Mouse (Mus musculus) liver, embryonic 15.5 days (tissue): ENCODE data around the gene Rusc2. TPM values are rescaled to one million over a fixed set of nuclear protein-coding genes. Genes with fewer than 3 reads are reported as not detected.
A peak's percentile ranks its signal among the peaks of the same experiment; 100 is the strongest.

Experiments
- ATAC-seq: fragments of 200-750 bp; cut with Nextera tagmentation; 2 replicates; pipeline ENCODE4 v1.8.0; 2017; ENCODE audit warnings: moderate number of reproducible peaks, mild to moderate bottlenecking, moderate library complexity; ENCODE audit not compliant: insufficient read depth
- H3K27ac ChIP-seq: fragments of 300-500 bp; sonication (generic); replicated peaks from 2 replicates; pipeline ENCODE4 v1.5.1; 2015; ENCODE audit warnings: mild to moderate bottlenecking, inconsistent platforms
- H3K27me3 ChIP-seq: fragments of 300-500 bp; sonication (generic); 2 replicates; pipeline ENCODE4 v1.6.1; 2015; ENCODE audit warnings: mild to moderate bottlenecking, inconsistent platforms
- H3K36me3 ChIP-seq: fragments of 300-500 bp; sonication (generic); replicated peaks from 2 replicates; pipeline ENCODE4 v1.6.1; 2015; ENCODE audit warnings: moderate library complexity, mild to moderate bottlenecking, inconsistent platforms
- H3K4me1 ChIP-seq: fragments of 300-500 bp; sonication (generic); replicated peaks from 2 replicates; pipeline ENCODE4 v1.6.1; 2015; ENCODE audit warnings: inconsistent platforms
- H3K4me2 ChIP-seq: fragments of 300-500 bp; sonication (generic); 2 replicates; pipeline ENCODE4 v1.6.1; 2015; ENCODE audit warnings: moderate library complexity, mild to moderate bottlenecking, inconsistent platforms
- H3K4me3 ChIP-seq: fragments of 300-500 bp; sonication (generic); replicated peaks from 2 replicates; pipeline ENCODE4 v1.5.1; 2015; ENCODE audit warnings: mild to moderate bottlenecking, inconsistent platforms
- H3K9ac ChIP-seq: fragments of 300-500 bp; sonication (generic); 2 replicates; pipeline ENCODE4 v1.6.1; 2015; ENCODE audit warnings: moderate library complexity, mild to moderate bottlenecking, inconsistent platforms
- H3K9me3 ChIP-seq: fragments of 300-500 bp; sonication (generic); replicated peaks from 2 replicates; pipeline ENCODE4 v1.6.1; 2016; ENCODE audit warnings: inconsistent platforms
- WGBS: fragments of 180-500 bp; shearing (Covaris S2); methylation state at CpG from one replicate; pipeline ENCODE4 v1.1.7; 2015; ENCODE audit warnings: mixed read lengths; ENCODE audit not compliant: insufficient replicate concordance; 5-methylcytosine and 5-hydroxymethylcytosine counted together
- polyA plus RNA-seq: library from polyadenylated mRNA; unstranded; fragments of >200 nt; fragmentation: Nextera tagmentation; extraction: Ambion mirVana; gene quantifications from 2 replicates; pipeline ENCODE4 v1.2.1, GENCODE M21; 2015

The Rusc2 gene
- polyA plus RNA-seq, 1 experiment from 2014 or later, result 1.4 TPM

GRCm38 (mm10) chr4:43418450-43418849 lies 36.7 kb downstream of the Rusc2 start:
- no peak overlapping the region for H3K4me2 ChIP-seq
- ATAC-seq, result no peak
- no peaks in the 10 kb centered on the region for H3K9me3 ChIP-seq
- H3K27me3 ChIP-seq, result no peaks in the 10 kb centered on the region
- H3K36me3 ChIP-seq, result 0 out of 2 replicates have a peak, but pooled peaks cover 6% of the 10 kb centered on the region
- no peak overlapping the region for H3K9ac ChIP-seq
- 58% methylated on average over 4 of the region's 4 CpGs for WGBS
- peaks cover 10% of the 10 kb centered on the region; the same call in 1 of the 2 replicates for H3K4me1 ChIP-seq
- H3K4me3 ChIP-seq, result no peak overlapping the region
- H3K27ac ChIP-seq, result no peak overlapping the region

- 60% methylated on average over 15 of the region's 15 CpGs for WGBS
- H3K9me3 ChIP-seq, result no peaks in the 10 kb centered on the region
- no peak overlapping the region for H3K27ac ChIP-seq
- peaks cover 10% of the 10 kb centered on the region; the same call in 1 of the 2 replicates for H3K4me1 ChIP-seq
- H3K4me3 ChIP-seq, result no peak overlapping the region
- peaks cover 1% of the 10 kb centered on the region; the same call in 1 of the 2 replicates for H3K27me3 ChIP-seq
- no peak overlapping the region for H3K4me2 ChIP-seq
- no peak overlapping the region for H3K9ac ChIP-seq
- ATAC-seq, result no peak
- 0 out of 2 replicates have a peak, but pooled peaks cover 6% of the 10 kb centered on the region for H3K36me3 ChIP-seq
These were observed 37.3 kb downstream of the Rusc2 start for GRCm38 (mm10) chr4:43418973-43419656.

- Histone ChIP-seq H3K4me1 (peaks cover 10% of the 10 kb centered on the region; the same call in 1 of the 2 replicates), H3K27ac (no peak overlapping the region), H3K9me3 (no peaks in the 10 kb centered on the region), H3K27me3 (peaks cover 9% of the 10 kb centered on the region), H3K4me2 (no peak overlapping the region), H3K36me3 (0 out of 2 replicates have a peak, but pooled peaks cover 9% of the 10 kb centered on the region), H3K9ac (no peak overlapping the region), H3K4me3 (no peak overlapping the region)
- no peak for ATAC-seq
- WGBS, result 36% methylated on average over 9 of the region's 9 CpGs
These were observed 38.1 kb downstream of the Rusc2 start for GRCm38 (mm10) chr4:43419801-43420281.

- H3K4me2 ChIP-seq, result no peak overlapping the region
- H3K4me3 ChIP-seq, result no peak overlapping the region
- H3K9ac ChIP-seq, result no peak overlapping the region
- peaks cover 10% of the 10 kb centered on the region; the same call in 1 of the 2 replicates for H3K4me1 ChIP-seq
- no peak for ATAC-seq
- H3K27me3 ChIP-seq, result peaks cover 13% of the 10 kb centered on the region
- 0 out of 2 replicates have a peak, but pooled peaks cover 9% of the 10 kb centered on the region for H3K36me3 ChIP-seq
- no peaks in the 10 kb centered on the region for H3K9me3 ChIP-seq
- WGBS, result 3% methylated on average over 6 of the region's 6 CpGs
- no peak overlapping the region for H3K27ac ChIP-seq
These were observed 38.5 kb downstream of the Rusc2 start for GRCm38 (mm10) chr4:43420305-43420704.

GRCm38 (mm10) chr4:43421632-43422240 lies 40.0 kb downstream of the Rusc2 start:
- no peaks in the 10 kb centered on the region for H3K9me3 ChIP-seq
- H3K9ac ChIP-seq, result no peak overlapping the region
- no peak overlapping the region for H3K4me3 ChIP-seq
- H3K4me1 ChIP-seq, result peaks cover 16% of the 10 kb centered on the region; the same call in 1 of the 2 replicates
- 0 out of 2 replicates have a peak, but pooled peaks cover 9% of the 10 kb centered on the region for H3K36me3 ChIP-seq
- 64% methylated on average over 28 of the region's 28 CpGs for WGBS
- ATAC-seq, result no peak
- peaks cover 28% of the 10 kb centered on the region for H3K27me3 ChIP-seq
- no peak overlapping the region for H3K4me2 ChIP-seq
- no peak overlapping the region for H3K27ac ChIP-seq

- H3K4me3 ChIP-seq, result no peak overlapping the region
- H3K4me2 ChIP-seq, result no peak overlapping the region
- H3K27ac ChIP-seq, result no peak overlapping the region
- no peak overlapping the region for H3K9ac ChIP-seq
- H3K4me1 ChIP-seq, result peaks cover 15% of the 10 kb centered on the region; the same call in 1 of the 2 replicates
- peaks cover 44% of the 10 kb centered on the region for H3K27me3 ChIP-seq
- WGBS, result 67% methylated on average over 20 of the region's 20 CpGs
- H3K36me3 ChIP-seq, result 0 out of 2 replicates have a peak, but pooled peaks cover 9% of the 10 kb centered on the region
- no peak for ATAC-seq
- H3K9me3 ChIP-seq, result no peaks in the 10 kb centered on the region
These were observed 41.6 kb downstream of the Rusc2 start for GRCm38 (mm10) chr4:43423267-43423934.

GRCm38 (mm10) chr4:43424072-43424471 lies 42.3 kb downstream of the Rusc2 start:
- Histone ChIP-seq H3K36me3 (0 out of 2 replicates have a peak, but pooled peaks cover 9% of the 10 kb centered on the region), H3K27ac (no peak overlapping the region), H3K9me3 (no peaks in the 10 kb centered on the region), H3K4me2 (no peak overlapping the region), H3K4me1 (peaks cover 17% of the 10 kb centered on the region; the same call in 1 of the 2 replicates), H3K9ac (no peak overlapping the region), H3K4me3 (no peak overlapping the region), H3K27me3 (peaks cover 51% of the 10 kb centered on the region)
- no peak for ATAC-seq
- 70% methylated on average over 9 of the region's 9 CpGs for WGBS

- peaks cover 12% of the 10 kb centered on the region; the same call in 1 of the 2 replicates for H3K4me1 ChIP-seq
- H3K36me3 ChIP-seq, result 0 out of 2 replicates have a peak, but pooled peaks cover 9% of the 10 kb centered on the region
- H3K27ac ChIP-seq, result no peak overlapping the region
- no peak overlapping the region for H3K4me3 ChIP-seq
- H3K27me3 ChIP-seq, result peaks cover 61% of the 10 kb centered on the region
- 22% methylated on average over 14 of the region's 14 CpGs for WGBS
- H3K9ac ChIP-seq, result no peak overlapping the region
- H3K4me2 ChIP-seq, result peak overlapping the region; percentile 41
- ATAC-seq, result no peak
- H3K9me3 ChIP-seq, result no peaks in the 10 kb centered on the region
These were observed 43.4 kb downstream of the Rusc2 start for GRCm38 (mm10) chr4:43425197-43425596.

GRCm38 (mm10) chr4:43425648-43426380 lies 44.0 kb downstream of the Rusc2 start:
- ATAC-seq, result no peak
- no peaks in the 10 kb centered on the region for H3K9me3 ChIP-seq
- 17% methylated on average over 31 of the region's 31 CpGs for WGBS
- no peak overlapping the region for H3K4me3 ChIP-seq
- no peak overlapping the region for H3K27ac ChIP-seq
- 0 out of 2 replicates have a peak, but pooled peaks cover 9% of the 10 kb centered on the region for H3K36me3 ChIP-seq
- H3K9ac ChIP-seq, result no peak overlapping the region
- H3K4me2 ChIP-seq, result peak overlapping the region; percentile 41
- peaks cover 66% of the 10 kb centered on the region for H3K27me3 ChIP-seq
- peaks cover 9% of the 10 kb centered on the region; the same call in 1 of the 2 replicates for H3K4me1 ChIP-seq

GRCm38 (mm10) chr4:43426487-43426886 lies 44.7 kb downstream of the Rusc2 start:
- 45% methylated on average over 10 of the region's 10 CpGs for WGBS
- Histone ChIP-seq H3K9ac (no peak overlapping the region), H3K4me3 (no peak overlapping the region), H3K27me3 (peaks cover 66% of the 10 kb centered on the region), H3K4me2 (no peak overlapping the region), H3K4me1 (peaks cover 9% of the 10 kb centered on the region; the same call in 1 of the 2 replicates), H3K36me3 (0 out of 2 replicates have a peak, but pooled peaks cover 9% of the 10 kb centered on the region), H3K27ac (no peak overlapping the region), H3K9me3 (no peaks in the 10 kb centered on the region)
- no peak for ATAC-seq
